Mouse (Mus musculus): ENCODE results near the gene Arhgap15. TPM values are rescaled to one million over a fixed set of nuclear protein-coding genes. Genes with fewer than 3 reads are reported as not detected.

Arhgap15 gene
- polyA plus RNA-seq, 1 experiment = 1.7 TPM

DNA sequence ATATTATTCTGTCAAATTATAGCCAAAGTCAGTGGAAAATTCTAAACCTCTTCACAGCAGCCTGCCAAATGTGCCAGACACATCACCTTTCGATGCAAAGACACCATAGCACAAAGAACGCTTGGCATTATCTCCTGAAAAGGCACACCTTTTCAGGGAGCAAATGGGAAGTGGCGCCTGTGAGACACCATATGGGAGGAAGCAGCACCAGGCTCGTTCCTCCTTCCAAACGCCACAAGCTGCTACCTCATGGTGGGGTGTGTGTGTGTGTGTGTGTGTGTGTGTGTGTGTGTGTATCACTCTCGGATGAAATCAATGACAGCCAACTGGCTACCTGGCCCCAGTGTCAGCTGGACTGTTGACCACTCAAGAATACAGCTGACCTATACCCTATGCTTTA is 551.8 kb downstream of the Arhgap15 start:
- 69% methylated on average over 6 of the region's 6 CpGs for WGBS
- Histone ChIP-seq H3K36me3 (ENCODE audit: control insufficient read depth, insufficient read depth, low read length) (no peaks in the 10 kb centered on the region), H3K4me1 (ENCODE audit: control insufficient read depth, insufficient read depth, low read length) (peaks cover 4% of the 10 kb centered on the region; the same call in 1 of the 2 replicates), H3K4me3 (ENCODE audit: insufficient read depth, low read depth, low read length) (no peak overlapping the region), H3K27me3 (replicated peaks; ENCODE audit: control insufficient read depth, insufficient read depth, low read length) (no peaks in the 10 kb centered on the region), H3K27ac (ENCODE audit: insufficient read depth, low read depth, low read length) (no peak overlapping the region)
- TF ChIP-seq POLR2A (IDR thresholded peaks at IDR 0.05; ENCODE audit: low read depth, low read length) = no peak
- no peak for TF ChIP-seq CTCF (conservative IDR thresholded peaks at IDR 0.05; ENCODE audit: insufficient read depth, insufficient read length, low read depth, low read length)
- no peak for DNase-seq

GRCm38 (mm10) chr2:44304261-44304970 is 555.8 kb downstream of the Arhgap15 start:
- H3K36me3 ChIP-seq (ENCODE audit: control insufficient read depth, insufficient read depth, low read length) = no peaks in the 10 kb centered on the region
- H3K27ac ChIP-seq (ENCODE audit: insufficient read depth, low read depth, low read length) = 0 out of 2 replicates have a peak overlapping the region, but pooled peaks have one; percentile 71
- 55% methylated on average over 9 of the region's 9 CpGs for WGBS

GRCm38 (mm10) chr2:44304971-44305808 is 556.6 kb downstream of the Arhgap15 start:
- Histone ChIP-seq H3K4me3 (ENCODE audit: insufficient read depth, low read depth, low read length) (no peak overlapping the region), H3K36me3 (ENCODE audit: control insufficient read depth, insufficient read depth, low read length) (no peaks in the 10 kb centered on the region), H3K27me3 (replicated peaks; ENCODE audit: control insufficient read depth, insufficient read depth, low read length) (no peaks in the 10 kb centered on the region), H3K27ac (ENCODE audit: insufficient read depth, low read depth, low read length) (peak overlapping the region; percentile 39), H3K4me1 (ENCODE audit: control insufficient read depth, insufficient read depth, low read length) (peaks cover 4% of the 10 kb centered on the region; the same call in 1 of the 2 replicates)
- WGBS = 59% methylated on average over 17 of the region's 17 CpGs
- DNase-seq = no peak
- no peak for TF ChIP-seq CTCF (conservative IDR thresholded peaks at IDR 0.05; ENCODE audit: insufficient read depth, insufficient read length, low read depth, low read length)
- TF ChIP-seq POLR2A (IDR thresholded peaks at IDR 0.05; ENCODE audit: low read depth, low read length) = no peak

More at GRCm38 (mm10) chr2:44304261-44304970, 555.8 kb downstream of the Arhgap15 start:
- H3K4me1 ChIP-seq (ENCODE audit: control insufficient read depth, insufficient read depth, low read length) = peaks cover 4% of the 10 kb centered on the region; the same call in 1 of the 2 replicates
- TF ChIP-seq POLR2A (IDR thresholded peaks at IDR 0.05; ENCODE audit: low read depth, low read length) = no peak
- no peak for TF ChIP-seq CTCF (conservative IDR thresholded peaks at IDR 0.05; ENCODE audit: insufficient read depth, insufficient read length, low read depth, low read length)
- H3K4me3 ChIP-seq (ENCODE audit: insufficient read depth, low read depth, low read length) = no peak overlapping the region
- DNase-seq = peak; percentile 53
- no peaks in the 10 kb centered on the region for H3K27me3 ChIP-seq (replicated peaks; ENCODE audit: control insufficient read depth, insufficient read depth, low read length)

DNA sequence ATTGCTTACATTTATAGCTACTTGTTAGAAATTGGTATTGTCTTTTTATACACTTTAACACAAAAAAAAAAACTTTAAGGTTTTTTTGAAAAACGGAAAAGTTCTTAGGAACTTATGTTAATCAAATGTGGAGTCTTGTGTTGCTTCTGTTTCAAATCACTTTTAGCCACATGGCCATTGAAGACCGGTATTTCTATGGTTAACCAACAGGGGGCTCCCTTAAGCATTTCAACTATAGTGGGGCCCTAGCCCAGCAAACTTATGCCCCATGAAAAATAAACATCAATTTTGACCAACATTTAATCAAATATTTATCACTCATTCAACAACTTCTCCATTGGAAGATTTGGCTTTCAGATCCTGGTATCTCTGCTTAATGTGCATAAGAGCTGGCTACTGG is 557.5 kb downstream of the Arhgap15 start:
- DNase-seq = no peak
- Histone ChIP-seq H3K27me3 (replicated peaks; ENCODE audit: control insufficient read depth, insufficient read depth, low read length) (no peaks in the 10 kb centered on the region), H3K4me1 (ENCODE audit: control insufficient read depth, insufficient read depth, low read length) (peaks cover 4% of the 10 kb centered on the region; the same call in 1 of the 2 replicates), H3K4me3 (ENCODE audit: insufficient read depth, low read depth, low read length) (no peak overlapping the region), H3K27ac (ENCODE audit: insufficient read depth, low read depth, low read length) (no peak overlapping the region), H3K36me3 (ENCODE audit: control insufficient read depth, insufficient read depth, low read length) (no peaks in the 10 kb centered on the region)
- TF ChIP-seq CTCF (conservative IDR thresholded peaks at IDR 0.05; ENCODE audit: insufficient read depth, insufficient read length, low read depth, low read length) (no peak), POLR2A (IDR thresholded peaks at IDR 0.05; ENCODE audit: low read depth, low read length) (no peak)
- WGBS = 57% methylated on average over 2 of the region's 2 CpGs

DNA sequence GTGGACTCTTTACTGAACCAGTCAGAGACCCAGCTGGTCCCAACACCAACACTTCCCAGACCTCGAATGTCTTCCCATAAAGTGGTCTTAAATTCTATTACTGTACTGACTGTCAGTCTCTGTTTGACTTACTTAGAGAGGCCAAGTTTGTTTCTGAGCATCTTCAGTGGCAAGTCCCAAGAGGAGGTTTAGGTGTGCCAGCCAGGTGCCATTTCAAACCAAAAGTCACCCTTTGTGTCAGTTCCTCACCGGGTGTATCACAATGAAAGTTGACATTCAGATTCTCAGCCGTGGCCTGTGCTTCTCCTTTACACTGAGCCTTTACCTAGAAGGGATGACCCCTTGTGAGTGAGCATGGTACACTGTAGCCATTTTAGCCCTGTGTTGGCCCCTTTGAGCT is 560.5 kb downstream of the Arhgap15 start:
- 91% methylated on average over 3 of the region's 3 CpGs for WGBS
- H3K4me3 ChIP-seq (ENCODE audit: insufficient read depth, low read depth, low read length) = no peak overlapping the region
- H3K4me1 ChIP-seq (ENCODE audit: control insufficient read depth, insufficient read depth, low read length) = no peaks in the 10 kb centered on the region
- H3K36me3 ChIP-seq (ENCODE audit: control insufficient read depth, insufficient read depth, low read length) = no peaks in the 10 kb centered on the region
- H3K27ac ChIP-seq (ENCODE audit: insufficient read depth, low read depth, low read length) = no peak overlapping the region
- DNase-seq = no peak
- TF ChIP-seq CTCF (conservative IDR thresholded peaks at IDR 0.05; ENCODE audit: insufficient read depth, insufficient read length, low read depth, low read length) = no peak
- TF ChIP-seq POLR2A (IDR thresholded peaks at IDR 0.05; ENCODE audit: low read depth, low read length) = no peak
- H3K27me3 ChIP-seq (replicated peaks; ENCODE audit: control insufficient read depth, insufficient read depth, low read length) = no peaks in the 10 kb centered on the region

GRCm38 (mm10) chr2:44309556-44309955 is 560.9 kb downstream of the Arhgap15 start:
- 90% methylated on average over 1 of the region's 1 CpGs for WGBS
- no peak overlapping the region for H3K4me3 ChIP-seq (ENCODE audit: insufficient read depth, low read depth, low read length)
- H3K4me1 ChIP-seq (ENCODE audit: control insufficient read depth, insufficient read depth, low read length) = no peaks in the 10 kb centered on the region
- H3K27ac ChIP-seq (ENCODE audit: insufficient read depth, low read depth, low read length) = no peak overlapping the region
- no peak for TF ChIP-seq POLR2A (IDR thresholded peaks at IDR 0.05; ENCODE audit: low read depth, low read length)
- no peak for TF ChIP-seq CTCF (conservative IDR thresholded peaks at IDR 0.05; ENCODE audit: insufficient read depth, insufficient read length, low read depth, low read length)
- H3K27me3 ChIP-seq (replicated peaks; ENCODE audit: control insufficient read depth, insufficient read depth, low read length) = no peaks in the 10 kb centered on the region
- no peaks in the 10 kb centered on the region for H3K36me3 ChIP-seq (ENCODE audit: control insufficient read depth, insufficient read depth, low read length)
- DNase-seq = no peak

All from kidney, adult 2 months (tissue).